In genomic region chr7:16891641-16892351, GRCm38 (mm10) we compare ENCODE assay signal across 8 mouse cellular contexts. TPM values are rescaled to one million over a fixed set of nuclear protein-coding genes. Genes with fewer than 3 reads are reported as not detected.
DNase-seq lines count a peak whose midpoint lies in the region; ATAC-seq and TF ChIP-seq lines count a peak whose summit lies in the region.

Gene Gng8, plus strand, starts transcription at chr7:16891786.

- ATAC-seq in heart, embryonic 15.5 days (replicated peaks; ENCODE audit: insufficient number of reproducible peaks, insufficient read depth, low FRiP score, low read depth), result peak; percentile 73
- peak; percentile 81 for ATAC-seq in liver, embryonic 14.5 days (ENCODE audit: insufficient read depth)
- ATAC-seq in stomach, embryonic 15.5 days (ENCODE audit: insufficient read depth, low FRiP score, low read depth), result peak; percentile 82

- H3K4me3 ChIP-seq in forebrain, embryonic 10.5 days, result peak within 1 kb of the TSS; percentile 44
- peak within 1 kb of the TSS; percentile 34 for H3K4me3 ChIP-seq in heart, embryonic 15.5 days
- H3K4me3 ChIP-seq in liver, embryonic 14.5 days (ENCODE audit: insufficient read depth in 1 of 2, low read depth in 2 of 2, low read length in 2 of 2), result peak within 1 kb of the TSS; percentile 19 to 35; a peak in 3 of 4 replicates
- H3K4me3 ChIP-seq in stomach, embryonic 15.5 days (replicated peaks), result peak within 1 kb of the TSS; percentile 34

- peak; percentile 97 for TF ChIP-seq CTCF in liver, embryonic 14.5 days (IDR thresholded peaks at IDR 0.05; ENCODE audit: low read depth)

- H3K27me3 ChIP-seq in forebrain, embryonic 10.5 days (ENCODE audit: poor library complexity, severe bottlenecking), result peaks cover 82% of the 10 kb centered on the region
- H3K27me3 ChIP-seq in heart, embryonic 15.5 days, result peaks cover 29% of the 10 kb centered on the region
- H3K27me3 ChIP-seq in liver, embryonic 14.5 days (ENCODE audit: control insufficient read depth, insufficient read depth, low read length), result peaks cover 48% of the 10 kb centered on the region
- H3K27me3 ChIP-seq in stomach, embryonic 15.5 days (replicated peaks), result 0 out of 2 replicates have a peak, but pooled peaks cover 7% of the 10 kb centered on the region

- peak within 1 kb of the TSS; percentile 60 for H3K4me2 ChIP-seq in heart, embryonic 15.5 days
- H3K4me2 ChIP-seq in liver, embryonic 14.5 days (ENCODE audit: low read depth), result peak within 1 kb of the TSS; percentile 70
- peak within 1 kb of the TSS; percentile 68 for H3K4me2 ChIP-seq in stomach, embryonic 15.5 days

- peaks cover 55% of the 10 kb centered on the region for H3K4me1 ChIP-seq in forebrain, embryonic 10.5 days
- H3K4me1 ChIP-seq in heart, embryonic 15.5 days (replicated peaks), result peaks cover 31% of the 10 kb centered on the region
- H3K4me1 ChIP-seq in liver, embryonic 14.5 days (replicated peaks; ENCODE audit: control insufficient read depth in 2 of 2, insufficient read depth in 2 of 2, low read length in 1 of 2), result peaks cover 10 to 11% of the 10 kb centered on the region in 2 experiments
- H3K4me1 ChIP-seq in stomach, embryonic 15.5 days, result peaks cover 25% of the 10 kb centered on the region

- DNase-seq in CD4-positive helper T cell, adult 2 months (ENCODE audit: low read depth, low spot score), result peak; percentile 86
- peak; percentile 58 for DNase-seq in c-Kit-negative CD71-positive TER-119-positive erythroid progenitor cells, embryonic 14.5 days (ENCODE audit: low read depth, low spot score)
- DNase-seq in forebrain, embryonic 10.5 days (ENCODE audit: extremely low spot score, low spot score), result peak; percentile 90
- peak; percentile 89 for DNase-seq in kidney, postnatal 14 days
- peak; percentile 62 to 64 (median 62) for DNase-seq in liver, embryonic 14.5 days (ENCODE audit: low read depth in 3 of 3, low spot score in 3 of 3)
- DNase-seq in neural tube, embryonic 10.5 days (ENCODE audit: extremely low spot score, low spot score), result peak; percentile 91

- peak within 1 kb of the TSS; percentile 73 for H3K27ac ChIP-seq in forebrain, embryonic 10.5 days
- H3K27ac ChIP-seq in heart, embryonic 15.5 days, result peak within 1 kb of the TSS; percentile 89
- no peak within 1 kb of the TSS for H3K27ac ChIP-seq in liver, embryonic 14.5 days
- peak within 1 kb of the TSS; percentile 95 for H3K27ac ChIP-seq in stomach, embryonic 15.5 days

- H3K36me3 ChIP-seq in forebrain, embryonic 10.5 days (replicated peaks), result peaks cover 8% of the 10 kb centered on the region
- peaks cover 5% of the 10 kb centered on the region; the same call in 1 of the 2 replicates for H3K36me3 ChIP-seq in heart, embryonic 15.5 days
- no peaks in the 10 kb centered on the region for H3K36me3 ChIP-seq in liver, embryonic 14.5 days (replicated peaks; ENCODE audit: control insufficient read depth, insufficient read depth, low read depth)
- peaks cover 7% of the 10 kb centered on the region for H3K36me3 ChIP-seq in stomach, embryonic 15.5 days

- peak within 1 kb of the TSS; percentile 22; the same call in 1 of the 2 replicates for H3K9ac ChIP-seq in heart, embryonic 15.5 days
- no peak within 1 kb of the TSS for H3K9ac ChIP-seq in liver, embryonic 14.5 days (replicated peaks)
- no peak within 1 kb of the TSS; the same call in 1 of the 2 replicates for H3K9ac ChIP-seq in stomach, embryonic 15.5 days

- under 1% methylated on average over 30 of the region's 30 CpGs for WGBS in forebrain, embryonic 10.5 days
- under 1% methylated on average over 30 of the region's 30 CpGs for WGBS in heart, embryonic 15.5 days
- under 1% methylated on average over 30 of the region's 30 CpGs for WGBS in liver, embryonic 14.5 days (ENCODE audit: insufficient replicate concordance)
- WGBS in stomach, embryonic 15.5 days, result under 1% methylated on average over 30 of the region's 30 CpGs

- H3K9me3 ChIP-seq in forebrain, embryonic 10.5 days, result peaks cover 4% of the 10 kb centered on the region; the same call in 1 of the 2 replicates
- H3K9me3 ChIP-seq in heart, embryonic 15.5 days (replicated peaks), result no peaks in the 10 kb centered on the region
- no peaks in the 10 kb centered on the region for H3K9me3 ChIP-seq in liver, embryonic 14.5 days (ENCODE audit: control insufficient read depth, low read length)
- H3K9me3 ChIP-seq in stomach, embryonic 15.5 days, result no peaks in the 10 kb centered on the region

- no peak for TF ChIP-seq EP300 in liver, embryonic 14.5 days (IDR thresholded peaks at IDR 0.05; ENCODE audit: low read depth)

RNA-seq across cellular contexts. Expression of gene Gng8, which starts in this region (rescaled TPM):
- polyA plus RNA-seq in forebrain, embryonic 10.5 days (2016; fragmentation: Nextera tagmentation; extraction: Ambion mirVana), result 5.5 and 6.6 TPM in 2 replicates
- 4.2 and 5.2 TPM in 2 replicates for polyA plus RNA-seq in heart, embryonic 15.5 days (2015; fragmentation: Nextera tagmentation; extraction: Ambion mirVana)
- polyA plus RNA-seq in liver, embryonic 14.5 days (2012; rRNA removed), result 0.44 and 0.47 TPM in 2 replicates
- polyA plus RNA-seq in liver, embryonic 14.5 days (2014; fragmentation: Nextera tagmentation; extraction: Ambion mirVana), result not detected in 2 replicates
- polyA plus RNA-seq in stomach, embryonic 15.5 days (2015; fragmentation: Nextera tagmentation; extraction: Ambion mirVana), result 8.9 and 9.8 TPM in 2 replicates

Comparison
In these comparisons a context has a peak if more than half of its experiments do, and no peak if none do; other contexts are left out.
1. Peak in DNase-seq, ATAC-seq, H3K4me3 ChIP-seq and H3K4me2 ChIP-seq in liver, embryonic 14.5 days; RNA of the gene not detected or under 1 TPM.